Mouse (Mus musculus): ENCODE data around the gene Agpat1. TPM values are rescaled to one million over a fixed set of nuclear protein-coding genes. Genes with fewer than 3 reads are reported as not detected.

Gene Agpat1
- polyA plus RNA-seq, 1 experiment from 2014 or later = 45.7 TPM

DNA sequence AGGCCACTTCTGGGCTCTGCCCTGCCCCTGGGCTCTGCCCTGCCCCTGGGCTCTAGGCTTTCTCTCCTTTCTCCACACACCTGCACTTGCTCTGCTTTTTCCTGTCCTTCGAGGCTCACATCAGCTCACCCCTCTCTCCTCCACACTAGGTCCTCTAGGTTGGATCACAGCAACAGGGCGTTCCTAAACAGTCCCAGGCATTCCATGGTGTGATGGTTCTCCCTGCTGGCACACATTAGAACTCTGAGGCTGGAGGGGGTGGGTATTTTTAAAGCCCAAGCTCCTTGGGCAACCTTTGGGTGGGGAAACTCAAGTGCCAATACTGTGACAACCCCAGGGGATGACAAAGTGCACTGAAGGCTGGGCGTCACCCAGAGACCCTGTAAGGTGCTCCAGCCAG is 33.4 kb downstream of the Agpat1 start:
- no peak overlapping the region for H3K9ac ChIP-seq
- H3K27me3 ChIP-seq = peaks cover 34% of the 10 kb centered on the region
- no peak overlapping the region for H3K27ac ChIP-seq
- H3K36me3 ChIP-seq = no peaks in the 10 kb centered on the region
- no peak for ATAC-seq (replicated peaks; ENCODE audit: insufficient number of reproducible peaks, insufficient read depth, low FRiP score, low read depth)
- no peak overlapping the region for H3K4me2 ChIP-seq
- H3K4me1 ChIP-seq (replicated peaks) = peaks cover 14% of the 10 kb centered on the region
- no peaks in the 10 kb centered on the region for H3K9me3 ChIP-seq (replicated peaks)
- 63% methylated on average over 3 of the region's 3 CpGs for WGBS
- H3K4me3 ChIP-seq = no peak overlapping the region

DNA sequence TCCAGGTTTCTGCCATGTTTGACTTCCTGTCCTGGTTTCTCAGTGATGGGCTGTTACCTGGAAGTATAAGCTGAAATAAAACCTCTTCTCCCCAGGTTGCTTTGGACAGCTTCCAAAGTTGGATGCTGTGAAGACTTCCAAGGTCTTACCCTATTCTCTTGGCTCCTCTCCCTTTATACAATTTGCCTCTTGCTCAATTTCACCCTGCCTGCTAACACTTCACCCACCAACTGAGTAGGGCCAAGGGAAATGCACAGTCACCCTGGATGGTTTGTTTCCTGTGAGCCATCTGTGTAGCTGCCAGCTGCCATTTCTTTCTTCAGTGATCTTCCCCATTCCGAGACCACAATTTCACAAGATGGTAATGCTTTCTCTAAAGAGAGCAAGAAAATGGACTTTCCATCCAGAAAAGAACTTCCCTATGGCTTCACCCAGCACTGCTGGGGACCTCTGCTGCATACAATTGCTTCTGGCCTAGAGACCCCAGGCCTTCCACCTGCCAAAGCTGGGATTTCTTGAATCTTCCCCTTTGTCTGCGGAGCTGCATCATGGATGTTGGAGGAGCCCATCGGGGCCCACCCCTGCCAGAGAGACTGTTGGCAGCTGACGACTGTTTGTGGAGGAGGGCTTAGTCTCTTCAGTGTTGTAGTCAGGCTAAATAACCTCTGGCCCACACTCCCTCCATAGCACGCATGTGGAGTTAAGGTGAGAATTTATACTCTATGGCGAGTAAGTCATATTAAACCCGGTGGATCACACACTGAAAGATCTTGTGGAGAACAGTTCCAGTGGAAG is 35.6 kb downstream of the Agpat1 start:
- Histone ChIP-seq H3K27ac (0 out of 2 replicates have a peak overlapping the region, but pooled peaks have one; percentile 82), H3K4me1 (replicated peaks) (peaks cover 12% of the 10 kb centered on the region), H3K9ac (no peak overlapping the region), H3K27me3 (0 out of 2 replicates have a peak, but pooled peaks cover 13% of the 10 kb centered on the region), H3K4me3 (no peak overlapping the region), H3K36me3 (no peaks in the 10 kb centered on the region), H3K9me3 (replicated peaks) (no peaks in the 10 kb centered on the region), H3K4me2 (no peak overlapping the region)
- WGBS = 72% methylated on average over 7 of the region's 7 CpGs
- ATAC-seq (replicated peaks; ENCODE audit: insufficient number of reproducible peaks, insufficient read depth, low FRiP score, low read depth) = no peak

DNA sequence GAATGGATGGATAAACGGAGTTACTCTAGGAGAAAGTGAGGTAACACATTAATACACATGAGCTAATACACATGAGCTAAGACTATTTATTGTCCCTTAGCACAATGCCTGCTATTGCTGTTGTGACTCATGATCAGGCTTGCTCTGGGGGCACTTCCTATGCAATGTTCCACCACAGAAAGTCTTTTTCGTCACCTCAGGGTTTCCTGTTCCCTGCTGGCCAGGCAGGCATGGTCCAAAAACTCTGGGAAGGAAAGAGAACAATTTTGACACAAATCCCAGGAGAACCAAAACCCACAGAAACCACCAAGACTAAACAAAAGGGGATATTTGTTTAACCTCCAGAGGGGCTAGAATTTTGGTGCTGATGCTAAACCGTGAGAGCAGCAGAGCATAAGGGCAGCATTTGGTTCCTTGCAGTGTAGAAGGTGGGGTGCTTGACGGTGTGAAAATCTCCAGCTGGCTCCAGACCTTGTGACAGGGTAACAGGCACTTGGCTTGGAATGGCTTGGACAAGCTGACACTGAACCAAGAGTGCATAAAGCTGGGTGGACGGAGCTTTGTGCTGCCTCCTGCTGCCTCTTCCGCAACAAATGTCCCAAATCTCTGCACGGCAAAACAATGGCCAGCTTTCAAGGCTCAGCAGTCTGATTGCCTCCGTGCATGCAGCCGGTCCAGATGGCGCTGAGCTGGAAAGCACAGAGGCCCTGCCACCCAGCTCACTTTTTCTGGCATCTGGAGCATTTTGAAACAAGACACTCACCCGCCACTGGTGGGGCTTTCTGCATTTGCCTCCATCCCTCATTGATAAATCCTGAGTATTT is 36.9 kb downstream of the Agpat1 start:
- H3K4me2 ChIP-seq = peak overlapping the region; percentile 6; the same call in 1 of the 2 replicates
- H3K4me3 ChIP-seq = no peak overlapping the region
- WGBS = 16% methylated on average over 11 of the region's 11 CpGs
- H3K9me3 ChIP-seq (replicated peaks) = no peaks in the 10 kb centered on the region
- 0 out of 2 replicates have a peak, but pooled peaks cover 8% of the 10 kb centered on the region for H3K27me3 ChIP-seq
- ATAC-seq (replicated peaks; ENCODE audit: insufficient number of reproducible peaks, insufficient read depth, low FRiP score, low read depth) = 0 out of 2 replicates have a peak, but pooled peaks have one; percentile 16
- peaks cover 23% of the 10 kb centered on the region for H3K4me1 ChIP-seq (replicated peaks)
- H3K27ac ChIP-seq = peak overlapping the region; percentile 82
- peak overlapping the region; percentile 40 for H3K9ac ChIP-seq
- H3K36me3 ChIP-seq = no peaks in the 10 kb centered on the region

DNA sequence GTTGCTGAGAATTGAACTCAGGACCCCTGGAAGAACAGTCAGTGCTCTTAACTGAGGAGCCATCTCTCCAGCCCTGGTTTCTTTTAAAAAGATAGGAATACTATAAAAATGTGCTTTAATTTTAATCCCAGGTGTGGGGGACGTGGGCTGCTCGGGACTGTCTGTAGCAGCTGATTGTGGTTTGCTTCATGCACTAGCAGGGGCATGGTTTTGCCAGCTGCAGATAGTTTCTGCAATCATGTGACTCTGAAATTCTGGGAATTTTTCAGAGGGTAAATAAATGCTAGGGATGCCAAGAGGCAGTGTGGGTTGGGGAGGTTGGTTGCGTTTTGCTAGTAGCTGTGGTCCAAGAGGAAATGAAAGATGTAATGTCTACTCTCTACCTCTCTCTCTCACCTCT is 37.9 kb downstream of the Agpat1 start:
- ATAC-seq (replicated peaks; ENCODE audit: insufficient number of reproducible peaks, insufficient read depth, low FRiP score, low read depth) = no peak

DNA sequence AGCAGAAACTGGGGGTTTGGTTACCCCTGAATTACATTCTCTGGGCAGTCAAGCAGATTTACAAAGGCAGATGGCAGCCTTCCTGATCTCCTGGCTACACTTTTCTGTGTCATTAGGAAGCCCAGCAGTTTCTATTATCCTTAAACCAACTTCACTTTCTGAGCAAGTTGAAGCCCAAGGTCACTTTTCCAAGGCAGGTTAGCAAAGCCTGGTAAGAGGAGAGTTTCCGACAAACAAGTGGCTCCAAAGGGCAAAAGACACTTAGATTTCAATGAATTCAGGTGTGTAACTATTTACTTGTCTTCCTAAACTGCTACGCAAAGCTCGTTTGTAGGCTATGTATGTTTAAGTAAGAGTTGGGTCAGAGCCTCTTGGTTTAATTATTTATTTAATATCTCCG is 39.3 kb downstream of the Agpat1 start:
- no peak overlapping the region for H3K27ac ChIP-seq
- WGBS = 87% methylated on average over 4 of the region's 4 CpGs
- no peaks in the 10 kb centered on the region for H3K27me3 ChIP-seq
- H3K4me2 ChIP-seq = no peak overlapping the region
- H3K4me3 ChIP-seq = no peak overlapping the region
- H3K9ac ChIP-seq = no peak overlapping the region
- peaks cover 41% of the 10 kb centered on the region for H3K4me1 ChIP-seq (replicated peaks)
- ATAC-seq (replicated peaks; ENCODE audit: insufficient number of reproducible peaks, insufficient read depth, low FRiP score, low read depth) = no peak
- no peaks in the 10 kb centered on the region for H3K9me3 ChIP-seq (replicated peaks)
- H3K36me3 ChIP-seq = no peaks in the 10 kb centered on the region

More for the DNA sequence above, 37.9 kb downstream of the Agpat1 start:
- no peak overlapping the region for H3K27ac ChIP-seq
- no peaks in the 10 kb centered on the region for H3K36me3 ChIP-seq
- H3K27me3 ChIP-seq = 0 out of 2 replicates have a peak, but pooled peaks cover under 1% of the 10 kb centered on the region
- WGBS = 71% methylated on average over 3 of the region's 3 CpGs
- H3K4me3 ChIP-seq = no peak overlapping the region
- H3K9me3 ChIP-seq (replicated peaks) = no peaks in the 10 kb centered on the region
- H3K9ac ChIP-seq = no peak overlapping the region
- no peak overlapping the region for H3K4me2 ChIP-seq
- H3K4me1 ChIP-seq (replicated peaks) = peaks cover 31% of the 10 kb centered on the region

DNA sequence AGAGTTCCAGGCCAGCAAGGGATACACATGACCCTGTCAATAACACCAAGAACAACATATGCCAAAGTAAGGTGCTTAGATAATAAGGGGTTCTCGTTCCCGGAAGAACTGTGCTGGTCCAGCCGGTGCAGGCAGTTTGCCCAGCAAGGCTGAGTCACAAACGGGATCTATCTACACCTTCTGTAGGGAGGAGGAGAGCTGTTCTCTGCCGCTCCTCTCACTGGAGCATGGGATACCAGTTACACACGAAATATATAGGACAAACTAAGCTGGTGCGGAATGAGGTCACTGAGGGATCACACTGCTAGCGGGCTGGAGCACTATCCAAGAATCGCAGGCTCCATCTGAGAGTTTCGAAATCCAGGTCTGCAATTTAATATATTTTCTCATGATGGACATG is 39.9 kb downstream of the Agpat1 start:
- no peak overlapping the region for H3K27ac ChIP-seq
- WGBS = 67% methylated on average over 10 of the region's 10 CpGs
- ATAC-seq (replicated peaks; ENCODE audit: insufficient number of reproducible peaks, insufficient read depth, low FRiP score, low read depth) = no peak
- peaks cover 41% of the 10 kb centered on the region for H3K4me1 ChIP-seq (replicated peaks)
- no peaks in the 10 kb centered on the region for H3K27me3 ChIP-seq
- 0 out of 2 replicates have a peak, but pooled peaks cover under 1% of the 10 kb centered on the region for H3K36me3 ChIP-seq
- H3K4me2 ChIP-seq = no peak overlapping the region
- no peaks in the 10 kb centered on the region for H3K9me3 ChIP-seq (replicated peaks)
- no peak overlapping the region for H3K9ac ChIP-seq
- no peak overlapping the region for H3K4me3 ChIP-seq

DNA sequence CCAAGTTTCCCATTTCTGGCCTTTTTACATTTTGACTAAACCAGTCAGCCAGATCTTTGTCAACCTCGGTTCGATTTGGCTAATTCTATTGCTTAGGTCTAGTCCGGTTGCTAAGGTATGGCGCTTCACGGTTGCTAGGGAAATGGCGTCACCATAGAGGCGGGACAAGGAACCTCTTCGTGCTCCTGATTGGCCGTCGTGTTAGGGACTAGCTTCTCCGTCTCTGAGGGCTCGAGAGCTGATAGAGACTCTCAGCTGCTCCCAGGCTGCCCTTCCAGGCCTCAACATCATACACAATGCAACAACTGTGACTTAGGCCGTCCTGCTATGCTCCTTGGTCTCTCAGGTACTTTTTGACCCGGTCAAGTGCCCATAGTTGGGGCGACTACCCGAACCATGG is 40.5 kb downstream of the Agpat1 start, which contains the start of gene Fkbpl:
TSS of gene Fkbpl (plus strand) at position 157 of the 400 bp plus-strand sequence.
- Histone ChIP-seq H3K9ac (peak within 1 kb of the TSS; percentile 68), H3K27ac (peak within 1 kb of the TSS; percentile 79), H3K36me3 (peaks cover 7% of the 10 kb centered on the region; the same call in 1 of the 2 replicates), H3K27me3 (no peaks in the 10 kb centered on the region), H3K4me1 (replicated peaks) (peaks cover 41% of the 10 kb centered on the region), H3K4me2 (peak within 1 kb of the TSS; percentile 84), H3K9me3 (replicated peaks) (no peaks in the 10 kb centered on the region), H3K4me3 (peak within 1 kb of the TSS; percentile 66)
- peak; percentile 73 for ATAC-seq (replicated peaks; ENCODE audit: insufficient number of reproducible peaks, insufficient read depth, low FRiP score, low read depth)
- WGBS = under 1% methylated on average over 16 of the region's 16 CpGs

DNA sequence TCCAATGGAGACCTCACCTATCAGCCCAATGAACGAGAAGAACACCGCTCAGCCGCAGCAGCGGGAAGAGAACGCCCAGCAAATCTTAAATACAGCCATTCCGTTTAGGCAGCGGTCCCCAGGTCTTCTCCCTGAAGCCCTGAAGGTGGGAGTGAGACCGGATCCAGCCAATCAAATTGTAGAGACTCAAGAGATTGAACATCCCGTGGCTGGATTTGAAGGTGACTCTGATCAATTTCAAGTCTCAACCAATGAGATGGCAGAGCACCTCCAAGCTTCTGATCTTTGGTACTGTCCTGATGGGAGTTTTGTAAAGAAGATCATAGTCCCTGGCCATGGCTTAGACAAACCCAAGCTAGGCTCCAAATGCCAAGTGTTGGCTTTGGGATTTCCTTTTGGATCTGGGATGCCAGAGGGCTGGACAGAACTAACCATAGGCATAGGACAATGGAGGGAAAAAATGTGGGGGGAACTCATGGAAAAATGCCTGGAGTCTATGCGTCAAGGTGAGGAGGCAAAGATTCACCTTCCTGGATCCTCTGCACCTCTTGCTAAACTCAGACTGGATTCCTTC is 41.3 kb downstream of the Agpat1 start:
- Histone ChIP-seq H3K9me3 (replicated peaks) (no peaks in the 10 kb centered on the region), H3K36me3 (peaks cover 12% of the 10 kb centered on the region), H3K4me1 (replicated peaks) (peaks cover 41% of the 10 kb centered on the region), H3K4me2 (peak overlapping the region; percentile 84), H3K4me3 (peak overlapping the region; percentile 66), H3K9ac (peak overlapping the region; percentile 68), H3K27ac (peak overlapping the region; percentile 79; the same call in 1 of the 2 replicates), H3K27me3 (no peaks in the 10 kb centered on the region)
- ATAC-seq (replicated peaks; ENCODE audit: insufficient number of reproducible peaks, insufficient read depth, low FRiP score, low read depth) = no peak
- 38% methylated on average over 10 of the region's 10 CpGs for WGBS

DNA sequence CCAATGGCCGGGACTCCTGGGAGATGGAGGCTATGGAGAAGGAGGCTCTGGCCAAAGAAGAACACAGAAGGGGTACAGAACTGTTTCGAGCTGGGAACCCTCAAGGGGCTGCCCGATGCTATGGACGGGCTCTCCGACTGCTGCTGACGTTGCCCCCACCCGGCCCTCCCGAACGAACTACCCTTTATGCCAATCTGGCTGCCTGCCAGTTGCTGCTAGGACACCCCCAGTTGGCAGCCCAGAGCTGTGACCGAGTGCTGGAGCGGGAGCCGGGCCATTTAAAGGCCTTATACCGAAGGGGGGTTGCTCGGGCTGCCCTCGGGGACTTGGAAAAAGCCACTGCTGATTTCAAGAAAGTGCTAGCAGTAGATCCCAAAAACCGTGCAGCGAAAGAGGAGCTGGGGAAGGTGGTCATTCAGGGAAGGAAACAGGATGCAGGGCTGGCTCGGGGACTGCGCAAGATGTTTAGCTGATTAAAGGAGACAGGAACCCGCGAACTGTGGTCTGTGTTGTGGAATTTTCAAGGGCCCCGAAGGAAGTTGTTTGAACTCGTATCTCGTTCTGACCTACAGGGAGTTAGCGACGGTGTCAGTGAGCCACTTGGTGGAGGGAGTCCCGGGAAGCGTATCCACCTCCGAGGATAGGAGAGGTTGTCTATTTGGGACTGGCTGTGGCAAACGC is 41.9 kb downstream of the Agpat1 start:
- peak overlapping the region; percentile 84 for H3K4me2 ChIP-seq
- H3K9me3 ChIP-seq (replicated peaks) = no peaks in the 10 kb centered on the region
- H3K9ac ChIP-seq = no peak overlapping the region
- no peak overlapping the region for H3K27ac ChIP-seq
- WGBS = 78% methylated on average over 30 of the region's 30 CpGs
- ATAC-seq (replicated peaks; ENCODE audit: insufficient number of reproducible peaks, insufficient read depth, low FRiP score, low read depth) = no peak
- H3K36me3 ChIP-seq = peaks cover 18% of the 10 kb centered on the region
- H3K4me1 ChIP-seq (replicated peaks) = peaks cover 34% of the 10 kb centered on the region
- H3K27me3 ChIP-seq = no peaks in the 10 kb centered on the region
- no peak overlapping the region for H3K4me3 ChIP-seq

DNA sequence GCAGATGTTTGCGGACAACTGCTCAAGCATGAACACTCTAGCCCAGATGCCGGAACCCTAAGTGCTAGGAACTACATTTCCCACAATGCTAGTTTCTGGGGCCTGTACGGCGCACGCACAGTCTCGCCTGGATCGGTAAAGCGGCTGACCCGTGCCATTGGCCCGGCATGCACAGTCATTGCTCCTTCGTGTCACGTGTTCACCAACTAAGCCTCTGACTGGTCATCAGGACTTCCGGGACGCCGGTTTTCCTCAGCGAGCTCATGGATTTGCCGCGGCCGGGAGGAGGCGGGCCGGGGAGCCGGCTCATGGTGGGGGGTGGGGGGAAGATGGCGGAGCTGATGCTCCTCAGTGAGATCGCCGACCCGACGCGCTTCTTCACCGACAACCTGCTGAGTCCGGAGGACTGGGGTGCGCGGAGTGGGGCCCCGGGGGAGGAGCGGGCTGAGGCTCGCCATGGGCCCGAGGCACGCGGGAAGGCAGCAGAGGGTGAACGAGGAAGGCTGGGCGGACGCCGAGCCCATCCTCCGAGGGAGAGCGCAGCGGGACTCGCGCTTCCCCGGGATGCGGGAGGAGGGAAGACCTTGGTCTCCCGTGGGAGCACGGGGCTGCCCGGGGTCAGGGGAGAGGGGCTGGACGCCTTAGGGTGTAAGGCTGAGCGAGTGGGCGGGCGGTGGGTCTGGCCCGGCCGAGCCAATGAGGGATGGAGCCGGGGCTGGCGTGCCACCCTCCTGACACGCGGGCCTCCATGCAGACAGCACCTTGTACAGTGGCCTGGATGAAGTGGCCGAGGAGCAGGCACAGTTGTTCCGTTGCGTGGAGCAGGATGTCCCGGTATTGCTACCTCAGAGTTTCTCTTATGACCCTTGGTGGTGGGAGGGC is 43.1 kb downstream of the Agpat1 start, which contains the start of gene Atf6b:
TSS of gene Atf6b (plus strand) at position 241 of the 882 bp plus-strand sequence.
- no peaks in the 10 kb centered on the region for H3K27me3 ChIP-seq
- H3K4me3 ChIP-seq = peak within 1 kb of the TSS; percentile 100
- peak within 1 kb of the TSS; percentile 88 for H3K9ac ChIP-seq
- H3K4me1 ChIP-seq (replicated peaks) = peaks cover 29% of the 10 kb centered on the region
- no peaks in the 10 kb centered on the region for H3K9me3 ChIP-seq (replicated peaks)
- peaks cover 30% of the 10 kb centered on the region for H3K36me3 ChIP-seq
- under 1% methylated on average over 66 of the region's 66 CpGs for WGBS
- H3K4me2 ChIP-seq = peak within 1 kb of the TSS; percentile 84
- peak within 1 kb of the TSS; percentile 76 for H3K27ac ChIP-seq
- peak; percentile 97 for ATAC-seq (replicated peaks; ENCODE audit: insufficient number of reproducible peaks, insufficient read depth, low FRiP score, low read depth)

Measured in heart, embryonic 15.5 days (tissue).